Mouse (Mus musculus) MEL (cell line): ENCODE results near the gene Unc5b. TPM values are rescaled to one million over a fixed set of nuclear protein-coding genes. Genes with fewer than 3 reads are reported as not detected.

Experiments used
- DNase-seq: peaks from one replicate; pipeline ENCODE4 v3.0.0; 2011; ENCODE audit warnings: low read depth, low spot score
- H3K27ac ChIP-seq: 2 replicates; pipeline ENCODE4 v1.5.1; 2012; ENCODE audit warnings: low read depth, mild to moderate bottlenecking, control low read depth, low read length, moderate library complexity; ENCODE audit not compliant: control insufficient read depth
- H3K27me3 ChIP-seq, 2 experiments: fragments of 150-350 bp in 1 of 2; sonication (generic) in 1 of 2; 2 replicates each; pipeline ENCODE4 v1.6.1; 2012; ENCODE audit warnings: low read length in 2 of 2, mild to moderate bottlenecking in 2 of 2, improper control_type of control experiment in 1 of 2, moderate library complexity in 1 of 2; ENCODE audit not compliant: insufficient read depth in 2 of 2, control insufficient read depth in 1 of 2
- H3K36me3 ChIP-seq, 2 experiments: 2 replicates each; pipeline ENCODE4 v1.6.1; 2012 to 2014; ENCODE audit warnings: low read length in 2 of 2, improper control_type of control experiment in 1 of 2, inconsistent platforms in 1 of 2, mild to moderate bottlenecking in 1 of 2; ENCODE audit not compliant: insufficient read depth in 2 of 2, control insufficient read depth in 1 of 2
- H3K4me1 ChIP-seq, 2 experiments: fragments of 150-350 bp in 1 of 2; sonication (generic) in 1 of 2; 2 replicates each; pipeline ENCODE4 v1.6.1; 2012; ENCODE audit warnings: low read length in 2 of 2, improper control_type of control experiment in 1 of 2, mild to moderate bottlenecking in 1 of 2; ENCODE audit not compliant: insufficient read depth in 2 of 2, control insufficient read depth in 1 of 2
- H3K4me3 ChIP-seq, 2 experiments: fragments of 150-350 bp in 1 of 2; sonication (generic) in 1 of 2; 2 replicates each; pipeline ENCODE4 v1.5.1; 2012; ENCODE audit warnings: low read depth in 2 of 2, low read length in 2 of 2, mild to moderate bottlenecking in 2 of 2, moderate library complexity in 2 of 2, control low read depth in 1 of 2, improper control_type of control experiment in 1 of 2; ENCODE audit not compliant: control insufficient read depth in 1 of 2, insufficient read depth in 1 of 2
- H3K79me2 ChIP-seq: 2 replicates; pipeline ENCODE4 v1.6.1; 2012; ENCODE audit warnings: mild to moderate bottlenecking, low read length, moderate library complexity; ENCODE audit not compliant: control insufficient read depth, poor library complexity, insufficient read depth
- H3K9ac ChIP-seq: 2 replicates; pipeline ENCODE4 v1.6.1; 2012; ENCODE audit warnings: low read depth, mild to moderate bottlenecking, control low read depth, low read length, moderate library complexity; ENCODE audit not compliant: control insufficient read depth, poor library complexity, severe bottlenecking
- H3K9me3 ChIP-seq: fragments of 150-350 bp; sonication (generic); replicated peaks from 2 replicates; pipeline ENCODE4 v1.6.1; 2012; ENCODE audit warnings: mild to moderate bottlenecking, low read length, improper control_type of control experiment, moderate library complexity; ENCODE audit not compliant: insufficient read depth
- CHD1 ChIP-seq: IDR thresholded peaks from 2 replicates; pipeline ENCODE4 v1.6.1; 2012; ENCODE audit warnings: low read depth, mild to moderate bottlenecking, inconsistent platforms, low read length, improper control_type of control experiment
- CTCF ChIP-seq, 3 experiments: IDR thresholded peaks in 2 of 3; conservative IDR thresholded peaks in 1 of 3; 2 replicates each; pipeline ENCODE4 v1.5.1; 2011 to 2012; ENCODE audit warnings: low read length in 3 of 3, low read depth in 2 of 3, mild to moderate bottlenecking in 2 of 3, improper control_type of control experiment in 1 of 3, inconsistent platforms in 1 of 3, mixed read lengths in 1 of 3, moderate library complexity in 1 of 3; ENCODE audit not compliant: control insufficient read depth in 1 of 3, insufficient read depth in 1 of 3, poor library complexity in 1 of 3, severe bottlenecking in 1 of 3
- E2F4 ChIP-seq: IDR thresholded peaks from 2 replicates; pipeline ENCODE4 v1.6.1; 2011; ENCODE audit warnings: low read depth, low read length, improper control_type of control experiment, borderline replicate concordance
- ELF1 ChIP-seq: IDR thresholded peaks from 2 replicates; pipeline ENCODE4 v1.6.1; 2014; ENCODE audit warnings: low read depth, mild to moderate bottlenecking, inconsistent platforms, low read length, improper control_type of control experiment, moderate library complexity
- MAFK ChIP-seq: IDR thresholded peaks from 2 replicates; pipeline ENCODE4 v1.6.1; 2011; ENCODE audit warnings: low read depth, mild to moderate bottlenecking, low read length, improper control_type of control experiment, borderline replicate concordance
- MXI1 ChIP-seq: IDR thresholded peaks from 2 replicates; pipeline ENCODE4 v1.6.1; 2011; ENCODE audit warnings: mild to moderate bottlenecking, low read depth, low read length, improper control_type of control experiment
- MYC ChIP-seq: IDR thresholded peaks from 2 replicates; pipeline ENCODE4 v1.6.1; 2011; ENCODE audit warnings: low read depth, mild to moderate bottlenecking, low read length, improper control_type of control experiment, moderate library complexity
- NELFE ChIP-seq: IDR thresholded peaks from 2 replicates; pipeline ENCODE4 v1.6.1; 2011; ENCODE audit warnings: low read depth, low read length, improper control_type of control experiment
- NRF1 ChIP-seq: IDR thresholded peaks from 2 replicates; pipeline ENCODE4 v1.6.1; 2014; ENCODE audit warnings: low read depth, mild to moderate bottlenecking, inconsistent platforms, low read length, improper control_type of control experiment, moderate library complexity; ENCODE audit not compliant: poor library complexity, insufficient read depth, severe bottlenecking
- POLR2AphosphoS2 ChIP-seq: IDR thresholded peaks from 2 replicates; pipeline ENCODE4 v1.6.1; 2011; ENCODE audit warnings: low read length, improper control_type of control experiment
- RAD21 ChIP-seq: IDR thresholded peaks from 2 replicates; pipeline ENCODE4 v1.6.1; 2011; ENCODE audit warnings: mild to moderate bottlenecking, low read depth, low read length, improper control_type of control experiment
- SMC3 ChIP-seq: IDR thresholded peaks from 2 replicates; pipeline ENCODE4 v1.6.1; 2011; ENCODE audit warnings: low read depth, low read length, improper control_type of control experiment
- UBTF ChIP-seq: IDR thresholded peaks from 2 replicates; pipeline ENCODE4 v1.6.1; 2012; ENCODE audit warnings: low read depth, mild to moderate bottlenecking, inconsistent platforms, low read length, improper control_type of control experiment, moderate library complexity, borderline replicate concordance; ENCODE audit not compliant: insufficient read depth
- ZKSCAN1 ChIP-seq: IDR thresholded peaks from 2 replicates; pipeline ENCODE4 v1.6.1; 2012; ENCODE audit warnings: low read depth, mild to moderate bottlenecking, inconsistent platforms, low read length, improper control_type of control experiment, moderate library complexity
- ZMIZ1 ChIP-seq: IDR thresholded peaks from 2 replicates; pipeline ENCODE4 v1.6.1; 2012; ENCODE audit warnings: low read depth, mild to moderate bottlenecking, inconsistent platforms, low read length, improper control_type of control experiment, moderate library complexity
- ZNF384 ChIP-seq: IDR thresholded peaks from 2 replicates; pipeline ENCODE4 v1.6.1; 2012; ENCODE audit warnings: low read depth, mild to moderate bottlenecking, inconsistent platforms, low read length, improper control_type of control experiment
- polyA plus RNA-seq, 2 experiments: library from polyadenylated mRNA; stranded (reverse) in 1 of 2; unstranded in 1 of 2; fragments of >175 nt in 1 of 2; fragments of >200 nt in 1 of 2; gene quantifications; 2 replicates each; pipeline versions ENCODE4 v1.2.1 to v1.2.4; 2012; ENCODE audit warnings: low replicate concordance in 2 of 2, low read depth in 1 of 2; ENCODE audit not compliant: insufficient read length in 2 of 2, insufficient read depth in 1 of 2, missing spikeins in 1 of 2
- total RNA-seq: library from RNA; depleted of rRNA; stranded (reverse); fragments of 300-350 nt; gene quantifications from 2 replicates; pipeline ENCODE4 v1.2.3, GENCODE M21; 2012

Unc5b gene
- total and polyA plus RNA-seq, 3 experiments, result not detected

GRCm38 (mm10) chr10:60726896-60727295, 104.5 kb downstream of the Unc5b start:
- Histone ChIP-seq H3K36me3 (no peaks in the 10 kb centered on the region), H3K9me3 (no peaks in the 10 kb centered on the region), H3K4me3 (no peak overlapping the region), H3K27me3 (no peaks in the 10 kb centered on the region), H3K27ac (no peak overlapping the region), H3K79me2 (no peaks in the 10 kb centered on the region), H3K4me1 (peaks cover 0 to 4% of the 10 kb centered on the region in 2 experiments; a peak in 2 of 4 replicates), H3K9ac (no peak overlapping the region)
- TF ChIP-seq E2F4 (no peak), MAFK (no peak), MYC (no peak), SMC3 (no peak), ZNF384 (no peak), POLR2AphosphoS2 (no peak), MXI1 (no peak), RAD21 (no peak), NRF1 (no peak), UBTF (no peak), ZKSCAN1 (no peak), NELFE (no peak)
- no peak for DNase-seq

DNA sequence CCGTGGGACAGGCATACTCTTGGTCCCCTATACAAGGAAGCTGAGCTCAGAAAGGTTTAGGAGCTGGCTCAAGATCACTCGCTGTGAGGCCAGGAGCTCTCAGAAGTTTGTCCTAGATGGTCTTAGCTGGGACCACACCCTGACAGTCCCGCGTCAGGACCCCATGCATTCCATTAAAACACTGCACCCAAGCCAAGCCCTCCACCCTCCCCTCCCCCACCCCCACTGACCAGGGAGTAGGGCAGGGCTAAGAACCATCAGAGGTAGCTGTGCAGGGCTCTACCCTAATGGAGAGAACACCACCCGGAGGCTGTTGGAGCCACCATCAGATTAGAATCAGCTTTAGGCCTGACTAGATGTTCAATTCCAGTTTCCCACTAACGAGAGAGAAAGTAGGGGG, 106.9 kb downstream of the Unc5b start:
- Histone ChIP-seq H3K4me1 (no peaks in the 10 kb centered on the region), H3K79me2 (no peaks in the 10 kb centered on the region), H3K27ac (no peak overlapping the region), H3K9me3 (no peaks in the 10 kb centered on the region), H3K4me3 (no peak overlapping the region), H3K9ac (no peak overlapping the region), H3K36me3 (no peaks in the 10 kb centered on the region), H3K27me3 (no peaks in the 10 kb centered on the region)
- DNase-seq, result no peak
- TF ChIP-seq RAD21 (no peak), ELF1 (no peak)

GRCm38 (mm10) chr10:60723345-60723744, 108.0 kb downstream of the Unc5b start:
- no peak overlapping the region for H3K4me3 ChIP-seq
- H3K79me2 ChIP-seq, result no peaks in the 10 kb centered on the region
- H3K4me1 ChIP-seq, result no peaks in the 10 kb centered on the region
- H3K9me3 ChIP-seq, result no peaks in the 10 kb centered on the region
- no peaks in the 10 kb centered on the region for H3K27me3 ChIP-seq
- H3K27ac ChIP-seq, result no peak overlapping the region
- no peak overlapping the region for H3K9ac ChIP-seq
- TF ChIP-seq SMC3 (no peak), CHD1 (no peak), NELFE (no peak), CTCF (IDR thresholded peaks at IDR 0.05 in 2 of 3, conservative IDR thresholded peaks at IDR 0.05 in 1 of 3; ENCODE audit: control insufficient read depth in 1 of 3, insufficient read depth in 1 of 3, low read depth in 2 of 3, low read length in 3 of 3, poor library complexity in 1 of 3, severe bottlenecking in 1 of 3) (peak in 2 of 3 experiments; percentile 7 to 20; a peak in 3 of 6 replicates), ELF1 (no peak), ZMIZ1 (no peak)
- TF ChIP-seq, all 39 proteins: peak for 1
- no peaks in the 10 kb centered on the region for H3K36me3 ChIP-seq
- DNase-seq, result no peak
